Mouse (Mus musculus) olfactory bulb, adult 2 months (tissue): ENCODE results near the gene Inpp5k. TPM values are rescaled to one million over a fixed set of nuclear protein-coding genes. Genes with fewer than 3 reads are reported as not detected.
A peak's percentile ranks its signal among the peaks of the same experiment; 100 is the strongest.

ENCODE experiments used
- H3K27ac ChIP-seq: fragments of 200-500 bp; 2 replicates; pipeline ENCODE4 v1.5.1; 2012; ENCODE audit warnings: low read depth, low read length; ENCODE audit not compliant: insufficient read depth
- H3K4me1 ChIP-seq: fragments of 200-500 bp; 2 replicates; pipeline ENCODE4 v1.6.1; 2012; ENCODE audit warnings: low read length; ENCODE audit not compliant: control insufficient read depth, insufficient read depth
- H3K4me3 ChIP-seq: fragments of 200-500 bp; 2 replicates; pipeline ENCODE4 v1.5.1; 2012; ENCODE audit warnings: mild to moderate bottlenecking, low read depth, low read length, moderate library complexity; ENCODE audit not compliant: insufficient read depth
- CTCF ChIP-seq: fragments of 200-500 bp; IDR thresholded peaks from 2 replicates; pipeline ENCODE4 v1.5.1; 2012; ENCODE audit warnings: low read depth, mild to moderate bottlenecking, low read length, moderate library complexity; ENCODE audit not compliant: insufficient read depth
- POLR2A ChIP-seq: fragments of 200-500 bp; IDR thresholded peaks from 2 replicates; pipeline ENCODE4 v1.6.1; 2012; ENCODE audit warnings: mild to moderate bottlenecking, low read depth, low read length, moderate library complexity; ENCODE audit not compliant: insufficient read depth
- WGBS: fragments of 180-500 bp; shearing (Covaris S2); methylation state at CpG from one replicate; pipeline ENCODE4 v1.1.7; 2018; 5-methylcytosine and 5-hydroxymethylcytosine counted together
- polyA plus RNA-seq: library from polyadenylated mRNA; stranded (reverse); fragments of >200 nt; gene quantifications from 2 replicates; pipeline ENCODE4 v1.2.4, GENCODE M21; 2012; ENCODE audit warnings: low replicate concordance; ENCODE audit not compliant: missing spikeins, insufficient read depth, insufficient read length

The Inpp5k gene
- polyA plus RNA-seq, 1 experiment = not detected

GRCm38 (mm10) chr11:75656621-75657590 is 26.1 kb downstream of the Inpp5k start:
- WGBS = 73% methylated on average over 19 of the region's 20 CpGs

GRCm38 (mm10) chr11:75657841-75658240 is 27.1 kb downstream of the Inpp5k start:
- TF ChIP-seq POLR2A (no peak), CTCF (no peak)
- Histone ChIP-seq H3K4me1 (peaks cover 33% of the 10 kb centered on the region), H3K4me3 (no peak overlapping the region), H3K27ac (no peak overlapping the region)

More at GRCm38 (mm10) chr11:75656621-75657590, 26.1 kb downstream of the Inpp5k start:
- no peak for TF ChIP-seq CTCF
- H3K27ac ChIP-seq = no peak overlapping the region
- peak overlapping the region; percentile 73 for H3K4me3 ChIP-seq
- peaks cover 41% of the 10 kb centered on the region for H3K4me1 ChIP-seq

DNA sequence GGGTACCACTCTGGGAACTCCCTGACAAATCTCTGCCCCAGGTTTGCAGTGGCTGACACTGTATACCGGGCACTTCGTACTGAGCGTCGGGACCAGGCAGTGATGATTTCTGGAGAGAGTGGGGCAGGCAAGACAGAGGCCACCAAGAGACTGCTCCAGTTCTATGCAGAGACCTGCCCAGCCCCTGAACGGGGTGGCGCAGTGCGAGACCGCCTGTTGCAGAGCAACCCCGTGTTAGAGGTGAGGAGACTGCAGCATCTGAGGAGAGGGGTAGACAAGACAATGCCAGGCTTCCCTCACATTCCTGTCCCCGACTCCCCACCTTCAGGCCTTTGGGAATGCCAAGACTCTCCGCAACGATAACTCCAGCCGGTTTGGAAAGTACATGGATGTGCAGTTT is 27.5 kb downstream of the Inpp5k start:
- Histone ChIP-seq H3K4me1 (peaks cover 30% of the 10 kb centered on the region), H3K4me3 (no peak overlapping the region), H3K27ac (no peak overlapping the region)
- no peak for TF ChIP-seq POLR2A
- TF ChIP-seq CTCF = no peak
- 96% methylated on average over 13 of the region's 13 CpGs for WGBS

DNA sequence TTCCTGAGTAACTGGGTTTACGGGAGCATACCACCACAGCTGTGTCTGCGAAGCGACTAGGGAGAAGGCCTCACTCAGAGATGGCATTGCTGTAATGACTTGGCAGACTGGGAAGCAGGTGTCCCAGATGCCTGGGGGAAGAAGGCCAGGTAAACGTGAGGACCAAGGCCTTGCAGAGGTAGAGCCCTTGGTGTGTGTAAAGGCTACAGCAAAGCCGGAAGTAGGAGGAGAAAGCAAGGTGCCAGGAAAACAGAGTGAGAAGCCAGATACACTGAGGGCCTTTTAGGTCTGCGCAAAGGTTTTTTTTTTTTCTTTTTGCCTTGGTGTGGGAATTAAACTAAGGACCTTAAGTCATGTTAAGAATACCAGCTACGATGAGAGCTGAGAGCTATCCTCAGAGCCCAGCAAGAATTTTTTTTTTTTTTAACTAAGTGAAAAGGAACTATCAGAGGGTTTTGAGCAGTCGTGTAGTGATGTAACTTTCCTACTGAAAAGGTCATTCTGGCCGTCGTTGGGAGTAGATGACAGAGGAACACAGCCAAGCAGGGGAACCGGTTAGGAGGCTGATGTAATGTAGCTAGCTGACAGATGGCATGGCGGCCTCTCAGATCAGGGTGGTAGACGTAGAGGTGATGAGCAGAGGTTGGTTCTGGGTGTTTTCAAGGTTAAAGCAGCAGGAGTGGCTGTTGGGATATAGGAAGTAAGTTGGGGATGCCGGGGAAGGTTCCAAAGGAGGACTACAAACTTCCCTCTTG is 28.4 kb downstream of the Inpp5k start:
- TF ChIP-seq CTCF (no peak), POLR2A (no peak)
- Histone ChIP-seq H3K4me3 (no peak overlapping the region), H3K4me1 (peaks cover 23% of the 10 kb centered on the region), H3K27ac (no peak overlapping the region)
- 83% methylated on average over 14 of the region's 14 CpGs for WGBS

GRCm38 (mm10) chr11:75660081-75660590 is 29.3 kb downstream of the Inpp5k start:
- 93% methylated on average over 12 of the region's 12 CpGs for WGBS
- Histone ChIP-seq H3K4me3 (no peak overlapping the region), H3K27ac (no peak overlapping the region), H3K4me1 (peaks cover 17% of the 10 kb centered on the region)
- TF ChIP-seq CTCF (no peak), POLR2A (no peak)

DNA sequence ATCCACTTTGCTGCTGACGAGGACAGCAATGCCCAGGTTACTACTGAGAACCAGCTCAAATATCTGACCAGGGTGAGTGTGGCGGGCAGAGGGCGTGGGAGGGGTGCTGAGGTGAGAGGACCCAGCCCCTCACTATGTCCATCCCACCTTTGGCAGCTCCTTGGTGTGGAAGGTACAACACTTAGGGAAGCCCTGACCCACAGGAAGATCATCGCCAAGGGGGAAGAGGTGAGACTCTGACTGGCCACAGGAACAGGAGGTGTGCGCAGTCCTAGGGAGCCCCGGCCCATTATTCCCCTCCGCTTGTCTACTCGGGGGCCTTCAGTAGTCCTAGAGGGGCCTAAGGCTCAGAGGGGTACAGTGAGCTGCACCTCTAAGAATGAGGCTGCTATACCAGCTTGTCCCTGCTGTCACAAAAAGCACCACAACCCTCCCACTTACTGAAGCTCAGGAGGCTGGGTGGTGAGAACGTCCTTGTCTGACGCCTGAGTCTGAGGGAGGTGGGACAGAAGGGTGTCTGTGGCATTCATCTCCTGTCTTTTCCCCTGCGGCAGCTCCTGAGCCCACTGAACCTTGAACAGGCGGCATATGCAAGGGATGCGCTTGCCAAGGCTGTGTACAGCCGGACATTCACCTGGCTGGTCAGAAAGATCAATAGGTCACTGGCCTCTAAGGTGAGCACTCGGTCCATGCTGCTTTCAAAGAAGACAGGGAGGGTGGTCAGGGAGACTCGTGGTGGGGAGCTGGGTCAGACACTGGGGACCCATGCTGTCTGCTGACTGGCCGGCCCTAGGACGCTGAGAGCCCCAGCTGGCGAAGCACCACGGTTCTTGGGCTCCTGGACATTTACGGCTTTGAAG is 30.4 kb downstream of the Inpp5k start:
- WGBS = 87% methylated on average over 21 of the region's 21 CpGs
- TF ChIP-seq CTCF = no peak

GRCm38 (mm10) chr11:75662131-75662530 is 31.3 kb downstream of the Inpp5k start:
- TF ChIP-seq CTCF = no peak
- TF ChIP-seq POLR2A = no peak
- H3K4me3 ChIP-seq = no peak overlapping the region
- H3K4me1 ChIP-seq = 0 out of 2 replicates have a peak, but pooled peaks cover 2% of the 10 kb centered on the region
- H3K27ac ChIP-seq = no peak overlapping the region
- 91% methylated on average over 7 of the region's 7 CpGs for WGBS

More for the DNA sequence above, 30.4 kb downstream of the Inpp5k start:
- peaks cover 9% of the 10 kb centered on the region for H3K4me1 ChIP-seq
- no peak overlapping the region for H3K27ac ChIP-seq
- H3K4me3 ChIP-seq = no peak overlapping the region

- no peak overlapping the region for H3K4me3 ChIP-seq
- H3K4me1 ChIP-seq = 0 out of 2 replicates have a peak, but pooled peaks cover 2% of the 10 kb centered on the region
- WGBS = 97% methylated on average over 6 of the region's 6 CpGs
- no peak overlapping the region for H3K27ac ChIP-seq
- TF ChIP-seq POLR2A (no peak), CTCF (no peak)
Measured at GRCm38 (mm10) chr11:75666296-75666695, 35.5 kb downstream of the Inpp5k start.
